ENCODE assay signal across 23 mouse cellular contexts in the genomic region with DNA sequence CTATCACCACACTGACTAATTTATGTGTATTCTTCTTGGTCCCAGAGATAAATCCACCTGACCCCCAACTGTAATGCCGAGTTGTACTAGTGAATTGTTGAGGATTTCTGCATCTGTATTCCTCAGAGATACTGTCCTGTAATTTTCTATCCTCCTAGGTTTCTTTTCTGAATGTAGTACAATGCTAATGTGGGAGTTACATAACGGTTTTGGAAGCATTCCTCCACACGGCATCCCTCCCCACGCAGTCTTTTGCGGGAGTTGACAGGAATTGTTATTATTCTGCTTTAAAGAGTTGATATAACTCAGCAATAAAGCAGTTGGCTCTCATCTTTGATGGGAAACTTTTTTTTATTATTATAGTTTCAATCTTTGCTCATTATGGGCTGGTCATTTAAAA.
DNase-seq lines count a peak whose midpoint lies in the region; ATAC-seq and TF ChIP-seq lines count a peak whose summit lies in the region.
"Had no signal": no experiment of that assay in that cellular context is flagged by ENCODE, and none has a peak within 500 bp of the region (broad histone marks: within the 10 kb centered on the region; RNA-seq: fewer than 3 reads in every experiment).

No protein-coding gene starts in this region.

- no peak for DNase-seq in frontal cortex, postnatal 10 days (ENCODE audit: low spot score in 2 of 2)
- peak; percentile 11 to 32 for DNase-seq in layer of hippocampus, adult 2 months (ENCODE audit: low spot score in 2 of 2)
- DNase-seq in layer of hippocampus, postnatal 14 days (ENCODE audit: low spot score in 2 of 2): no peak
- peak; percentile 10 to 12 for DNase-seq in right cerebral cortex, adult 2 months (ENCODE audit: low spot score in 2 of 2)
- no peak for DNase-seq in right cerebral cortex, postnatal 25 days
- DNase-seq: adrenal gland, adult 8-10 months; adrenal gland, postnatal 25 days; cerebellum, adult 2 months; cerebellum, postnatal 10 days; cerebellum, postnatal 36 days; embryo, embryonic 11 days; gastrocnemius, adult 2 months; gastrocnemius, postnatal 14 days; heart, adult 11 months had no signal

- TF ChIP-seq CTCF in layer of hippocampus, adult 2 months (conservative IDR thresholded peaks at IDR 0.05): no peak

- peak; percentile 95 for ATAC-seq in frontal cortex, adult (ENCODE audit: low TSS enrichment)
- ATAC-seq: activated CD4-positive, CD25-positive, alpha-beta regulatory T cell, adult 4 months; forebrain, embryonic 15.5 days had no signal

- no peak overlapping the region; the same call in 1 of the 2 replicates for H3K27ac ChIP-seq in layer of hippocampus, adult 2 months
- H3K27ac ChIP-seq: embryonic facial prominence, embryonic 10.5 days; embryonic facial prominence, embryonic 13.5 days; forebrain, embryonic 12.5 days; forebrain, embryonic 15.5 days; gastrocnemius, adult 2 months; hindbrain, embryonic 12.5 days; hindbrain, embryonic 15.5 days had no signal

- H3K4me3 ChIP-seq in layer of hippocampus, adult 2 months: no peak overlapping the region
- H3K4me3 ChIP-seq: embryonic facial prominence, embryonic 10.5 days; embryonic facial prominence, embryonic 13.5 days; erythroblast, embryonic 14.5 days; forebrain, embryonic 12.5 days; forebrain, embryonic 15.5 days; gastrocnemius, adult 2 months; hindbrain, embryonic 12.5 days; hindbrain, embryonic 15.5 days had no signal

Comparison
In these comparisons a context has a peak if more than half of its experiments do, and no peak if none do; other contexts are left out.
1. DNase-seq: peak in layer of hippocampus, adult 2 months (2 of 2) and right cerebral cortex, adult 2 months (2 of 2); none in frontal cortex, postnatal 10 days (0 of 2), layer of hippocampus, postnatal 14 days (0 of 2) and right cerebral cortex, postnatal 25 days (single experiment).